Mouse (Mus musculus) CH12.LX (cell line): Measurements from ENCODE around the gene Olfr550.

Experiments
- CHD2 ChIP-seq: IDR thresholded peaks from 2 replicates; pipeline ENCODE4 v1.6.1; 2011; ENCODE audit warnings: low read length, improper control_type of control experiment
- CTCF ChIP-seq, 2 experiments: IDR thresholded peaks in 1 of 2; conservative IDR thresholded peaks in 1 of 2; 2 replicates each; pipeline ENCODE4 v1.5.1; 2011 to 2012; ENCODE audit warnings: low read depth in 2 of 2, low read length in 2 of 2, improper control_type of control experiment in 1 of 2, inconsistent platforms in 1 of 2, mild to moderate bottlenecking in 1 of 2, moderate library complexity in 1 of 2
- E2F4 ChIP-seq: IDR thresholded peaks from 2 replicates; pipeline ENCODE4 v1.6.1; 2011; ENCODE audit warnings: low read depth, low read length, improper control_type of control experiment; ENCODE audit not compliant: insufficient replicate concordance
- ETS1 ChIP-seq: conservative IDR thresholded peaks from 2 replicates; pipeline ENCODE4 v1.6.1; 2012; ENCODE audit warnings: low read depth, mild to moderate bottlenecking, inconsistent platforms, low read length, improper control_type of control experiment, moderate library complexity
- GABPA ChIP-seq: IDR thresholded peaks from 2 replicates; pipeline ENCODE4 v1.6.1; 2012; ENCODE audit warnings: low read depth, low read length, improper control_type of control experiment, inconsistent platforms; ENCODE audit not compliant: insufficient replicate concordance
- MXI1 ChIP-seq: IDR thresholded peaks from 2 replicates; pipeline ENCODE4 v1.6.1; 2011; ENCODE audit warnings: mild to moderate bottlenecking, low read depth, low read length, improper control_type of control experiment
- MYC ChIP-seq: IDR thresholded peaks from 2 replicates; pipeline ENCODE4 v1.6.1; 2011; ENCODE audit warnings: low read depth, mild to moderate bottlenecking, improper control_type of control experiment, low read length
- RAD21 ChIP-seq: IDR thresholded peaks from 2 replicates; pipeline ENCODE4 v1.6.1; 2011; ENCODE audit warnings: low read depth, mild to moderate bottlenecking, low read length, improper control_type of control experiment, moderate library complexity
- SIN3A ChIP-seq: IDR thresholded peaks from 2 replicates; pipeline ENCODE4 v1.6.1; 2012; ENCODE audit warnings: low read length, improper control_type of control experiment, inconsistent platforms
- SMC3 ChIP-seq: IDR thresholded peaks from 2 replicates; pipeline ENCODE4 v1.6.1; 2011; ENCODE audit warnings: low read depth, low read length, improper control_type of control experiment
- USF1 ChIP-seq: IDR thresholded peaks from 2 replicates; pipeline ENCODE4 v1.6.1; 2014; ENCODE audit warnings: low read depth, mild to moderate bottlenecking, inconsistent platforms, low read length, improper control_type of control experiment
- ZKSCAN1 ChIP-seq: IDR thresholded peaks from 2 replicates; pipeline ENCODE4 v1.6.1; 2012; ENCODE audit warnings: low read depth, inconsistent platforms, low read length, improper control_type of control experiment, borderline replicate concordance

DNA sequence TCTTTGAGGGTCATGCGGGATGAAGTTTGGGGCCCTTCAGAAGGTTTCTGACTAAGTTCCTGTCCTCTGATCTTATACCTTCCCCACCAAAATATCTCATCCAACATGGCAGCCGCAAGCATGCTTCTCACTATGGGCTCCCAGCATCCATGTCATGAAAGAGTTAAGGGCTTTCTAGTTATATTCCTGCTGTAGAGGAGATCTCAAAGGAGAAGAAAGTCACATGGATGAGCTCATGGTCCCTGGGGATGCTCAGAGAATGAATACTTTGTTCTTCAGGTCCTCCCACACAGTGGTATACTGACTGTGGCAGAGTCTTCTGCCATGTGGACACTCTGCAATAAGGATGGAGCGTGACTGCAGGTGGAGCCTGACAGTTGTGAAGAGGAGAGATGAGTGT lies 21.7 kb upstream of the Olfr550 start, which contains the start of gene Olfr549:
- no peak for TF ChIP-seq USF1
- no peak for TF ChIP-seq RAD21
- TF ChIP-seq MXI1, result no peak
- no peak for TF ChIP-seq E2F4
- no peak for TF ChIP-seq GABPA
- no peak for TF ChIP-seq ETS1
- TF ChIP-seq CTCF (conservative IDR thresholded peaks at IDR 0.05 in 1 of 2, IDR thresholded peaks at IDR 0.05 in 1 of 2; ENCODE audit: low read depth in 2 of 2, low read length in 2 of 2), result no peak
- TF ChIP-seq SMC3, result no peak
- no peak for TF ChIP-seq SIN3A
- no peak for TF ChIP-seq MYC
- TF ChIP-seq CHD2, result no peak
- TF ChIP-seq ZKSCAN1, result no peak
